Mouse (Mus musculus) heart, adult 18-20 months (tissue): ENCODE results near the gene Ripply1. TPM values are rescaled to one million over a fixed set of nuclear protein-coding genes. Genes with fewer than 3 reads are reported as not detected.
"Not testable (repeated sequence)": the region's sequence is repeated elsewhere in the genome, so short reads cannot be mapped to it uniquely, and the experiment has no call there.

Experiments used
- DNase-seq, 2 experiments: peaks; one replicate each; pipeline ENCODE4 v3.0.0; 2021 to 2022; ENCODE audit warnings: mixed read lengths in 1 of 2
- total RNA-seq, 2 experiments: library from RNA; stranded (reverse); gene quantifications; 2 replicates each; pipeline ENCODE4 v1.2.3; 2021

Gene Ripply1
- total RNA-seq, 2 experiments from 2014 or later: not detected

- DNase-seq: no peak
Observed at GRCm38 (mm10) chrX:139780988-139781387, 1.2 kb downstream of the Ripply1 start.

- DNase-seq: no peak
Observed at GRCm38 (mm10) chrX:139779401-139779800, 2.8 kb downstream of the Ripply1 start.

- no peak for DNase-seq
Observed at GRCm38 (mm10) chrX:139778886-139779285, 3.3 kb downstream of the Ripply1 start.

GRCm38 (mm10) chrX:139777357-139777756, 4.8 kb downstream of the Ripply1 start:
- DNase-seq: no peak

GRCm38 (mm10) chrX:139775084-139775612, 7.0 kb downstream of the Ripply1 start:
- DNase-seq: peak in 1 of 2 experiments; percentile 6

- DNase-seq: peak; percentile 20 to 61
Observed at GRCm38 (mm10) chrX:139774309-139775083, 7.7 kb downstream of the Ripply1 start.

- no peak for DNase-seq
Observed at GRCm38 (mm10) chrX:139769975-139770637, 12.0 kb downstream of the Ripply1 start.

GRCm38 (mm10) chrX:139762546-139762945, 19.6 kb downstream of the Ripply1 start:
- peak in 1 of 2 experiments; percentile 18 for DNase-seq

- not testable (repeated sequence) for DNase-seq
Observed at GRCm38 (mm10) chrX:139758634-139759033, 23.5 kb downstream of the Ripply1 start.

GRCm38 (mm10) chrX:139751855-139752254, 30.3 kb downstream of the Ripply1 start:
- peak; percentile 4 to 60 for DNase-seq

- no peak for DNase-seq
Observed at GRCm38 (mm10) chrX:139737066-139737465, 45.1 kb downstream of the Ripply1 start.

GRCm38 (mm10) chrX:139730541-139730940, 51.6 kb downstream of the Ripply1 start:
- no peak for DNase-seq

Other genes starting within 250 kb of the Ripply1 start
- 10 to 100 TPM; 67.3 to 75.5 TPM for gene Rnf128, start 219.0 kb downstream of the Ripply1 start, total RNA-seq
- gene Tbc1d8b, start 97.4 kb downstream of the Ripply1 start, total RNA-seq: 1 to 10 TPM; 5.6 to 5.7 TPM
- not detected for gene Gm15013, start 67.9 kb downstream of the Ripply1 start, total RNA-seq
- gene Cldn2, start 18.5 kb upstream of the Ripply1 start, total RNA-seq: not detected
- 1 to 10 TPM; 4.6 to 6.0 TPM for gene Morc4, start 89.3 kb upstream of the Ripply1 start, total RNA-seq
- gene Rbm41, start 216.2 kb upstream of the Ripply1 start, total RNA-seq: 1 to 10 TPM; 5.6 to 6.7 TPM